Comparison of ENCODE assay signal across 11 mouse cellular contexts in the genomic region with DNA sequence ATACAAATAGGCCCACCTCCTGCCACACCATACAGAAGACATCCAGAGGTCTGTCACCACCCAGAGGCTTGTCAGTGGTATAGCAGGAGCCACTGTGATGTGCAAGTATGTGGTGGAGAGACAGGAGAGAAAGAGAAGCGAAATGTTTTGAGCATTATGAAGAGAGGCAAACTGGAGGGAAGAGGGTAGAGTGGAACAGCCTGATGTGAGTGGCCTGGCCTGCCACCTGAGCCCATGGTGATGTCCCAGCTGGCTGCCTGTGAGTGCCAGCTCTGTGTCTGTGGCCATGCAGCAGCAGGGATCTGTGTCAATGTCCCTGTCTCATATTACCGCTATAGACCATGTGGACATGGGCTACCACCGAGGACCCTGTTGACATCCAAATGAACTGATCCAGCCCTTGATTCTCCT.
DNase-seq lines count a peak whose midpoint lies in the region; ATAC-seq and TF ChIP-seq lines count a peak whose summit lies in the region.
"Had no signal": no experiment of that assay in that cellular context is flagged by ENCODE, and none has a peak within 500 bp of the region (broad histone marks: within the 10 kb centered on the region; RNA-seq: fewer than 3 reads in every experiment).

No protein-coding gene starts in this region.

- no peak overlapping the region for H3K9ac ChIP-seq in heart, postnatal 0 days (replicated peaks; ENCODE audit: low read depth, low read length)
- no peak overlapping the region for H3K9ac ChIP-seq in hindbrain, embryonic 14.5 days

- ATAC-seq in heart, postnatal 0 days (ENCODE audit: insufficient read depth, low read depth), result no peak
- ATAC-seq in cerebellum, adult (ENCODE audit: insufficient number of reproducible peaks, low FRiP score, low TSS enrichment), result peak; percentile 77
- ATAC-seq in hindbrain, embryonic 14.5 days (ENCODE audit: low FRiP score), result peak; percentile 76; the same call in 1 of the 2 replicates
- ATAC-seq in monocyte, adult 5-6 weeks (replicated peaks; ENCODE audit: insufficient number of reproducible peaks, low FRiP score, low TSS enrichment, poor library complexity, severe bottlenecking), result no peak

- H3K4me2 ChIP-seq in heart, postnatal 0 days (ENCODE audit: low read depth, low read length), result no peak overlapping the region
- no peak overlapping the region for H3K4me2 ChIP-seq in hindbrain, embryonic 14.5 days (replicated peaks)

- H3K4me1 ChIP-seq in heart, postnatal 0 days (ENCODE audit: control insufficient read depth, insufficient read depth), result no peaks in the 10 kb centered on the region
- H3K4me1 ChIP-seq in hindbrain, embryonic 14.5 days (replicated peaks; ENCODE audit: control insufficient read depth, insufficient read depth, low read length), result no peaks in the 10 kb centered on the region
- H3K4me1 ChIP-seq: heart, embryonic 10.5 days had no signal

- 54% methylated on average over 3 of the region's 3 CpGs for WGBS in heart, postnatal 0 days
- WGBS in hindbrain, embryonic 14.5 days, result 71% methylated on average over 3 of the region's 3 CpGs

- peak; percentile 40 for TF ChIP-seq CTCF in heart, postnatal 0 days (IDR thresholded peaks at IDR 0.05; ENCODE audit: low read depth)

- H3K4me3 ChIP-seq in heart, postnatal 0 days (ENCODE audit: low read depth, low read length), result no peak overlapping the region
- H3K4me3 ChIP-seq in hindbrain, embryonic 14.5 days (replicated peaks; ENCODE audit: low read length), result no peak overlapping the region
- H3K4me3 ChIP-seq: heart, embryonic 10.5 days had no signal

- no peaks in the 10 kb centered on the region for H3K9me3 ChIP-seq in heart, postnatal 0 days (replicated peaks; ENCODE audit: control insufficient read depth, low read length)
- no peaks in the 10 kb centered on the region for H3K9me3 ChIP-seq in hindbrain, embryonic 14.5 days (ENCODE audit: control insufficient read depth, low read length)
- H3K9me3 ChIP-seq: heart, embryonic 10.5 days had no signal

- H3K27me3 ChIP-seq in heart, postnatal 0 days (ENCODE audit: control insufficient read depth, insufficient read depth, low read length), result no peaks in the 10 kb centered on the region
- H3K27me3 ChIP-seq in hindbrain, embryonic 14.5 days (ENCODE audit: control insufficient read depth, insufficient read depth, low read length), result no peaks in the 10 kb centered on the region

- intact Hi-C loops in heart, postnatal 36 days (cut with DNase I), result no loop called here

- TF ChIP-seq EP300 in heart, postnatal 0 days (IDR thresholded peaks at IDR 0.05; ENCODE audit: low read depth), result no peak

- H3K27ac ChIP-seq in heart, postnatal 0 days (ENCODE audit: low read depth), result no peak overlapping the region
- no peak overlapping the region for H3K27ac ChIP-seq in hindbrain, embryonic 14.5 days
- H3K27ac ChIP-seq: heart, embryonic 10.5 days had no signal

- H3K36me3 ChIP-seq in heart, postnatal 0 days (replicated peaks; ENCODE audit: control insufficient read depth, insufficient read depth, low read length), result no peaks in the 10 kb centered on the region
- no peaks in the 10 kb centered on the region for H3K36me3 ChIP-seq in hindbrain, embryonic 14.5 days (replicated peaks; ENCODE audit: control insufficient read depth, insufficient read depth)
- H3K36me3 ChIP-seq: G1E; heart, embryonic 10.5 days had no signal

- DNase-seq in heart, postnatal 0 days (ENCODE audit: low spot score), result no peak
- DNase-seq in heart, postnatal 36 days, result no peak
- peak; percentile 12 for DNase-seq in A20 (ENCODE audit: low read depth, low spot score)
- no peak for DNase-seq in hindbrain, embryonic 14.5 days (ENCODE audit: low spot score)
- no peak for DNase-seq in spleen, postnatal 14 days (ENCODE audit: low spot score in 2 of 2)
- DNase-seq in urinary bladder, adult 2 months (ENCODE audit: low spot score), result no peak
- DNase-seq: lung, adult 18-20 months had no signal

Comparison
In these comparisons a context has a peak if more than half of its experiments do, and no peak if none do; other contexts are left out.
1. ATAC-seq: peak in cerebellum, adult (single experiment) and hindbrain, embryonic 14.5 days (single experiment); none in heart, postnatal 0 days (single experiment) and monocyte, adult 5-6 weeks (single experiment).